Mouse (Mus musculus) E14TG2a.4 (cell line): ENCODE data around the gene Gm21954.

Source experiments
- CTCF ChIP-seq: conservative IDR thresholded peaks from 2 replicates; pipeline ENCODE4 v1.5.1; 2014; ENCODE audit warnings: low read length
- NANOG ChIP-seq: IDR thresholded peaks from 2 replicates; pipeline ENCODE4 v1.6.1; 2014; ENCODE audit warnings: borderline replicate concordance, low read length, mixed read lengths
- POU5F1 ChIP-seq: IDR thresholded peaks from 2 replicates; pipeline ENCODE4 v1.6.1; 2014; ENCODE audit warnings: low read length, borderline replicate concordance

DNA sequence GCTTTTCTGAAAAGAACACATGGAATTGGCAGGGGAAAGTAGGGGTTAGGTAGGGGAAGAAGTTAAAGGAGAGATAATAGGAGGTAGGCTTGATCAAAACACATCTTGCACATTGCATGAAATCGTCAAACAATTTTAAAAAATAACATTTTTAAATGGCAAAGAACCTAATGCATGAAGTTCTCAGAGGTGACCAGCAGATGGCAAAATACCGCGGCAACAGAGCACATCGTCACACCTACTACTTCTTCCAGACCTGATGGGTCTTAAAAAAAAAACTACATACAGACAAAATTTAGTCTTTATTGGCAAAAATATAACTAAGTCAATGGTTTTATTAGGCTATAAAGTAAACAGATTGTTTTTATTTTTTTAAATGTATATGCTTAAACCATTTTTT lies 22.3 kb upstream of the Gm21954 start:
- TF ChIP-seq CTCF: peak; percentile 44; the same call in 1 of the 2 replicates
- no peak for TF ChIP-seq POU5F1
- TF ChIP-seq NANOG: no peak
